Mouse (Mus musculus): ENCODE results near the gene Aldh8a1. TPM values are rescaled to one million over a fixed set of nuclear protein-coding genes. Genes with fewer than 3 reads are reported as not detected.

Aldh8a1 gene
- polyA plus RNA-seq, 1 experiment from 2014 or later, result 111 TPM

DNA sequence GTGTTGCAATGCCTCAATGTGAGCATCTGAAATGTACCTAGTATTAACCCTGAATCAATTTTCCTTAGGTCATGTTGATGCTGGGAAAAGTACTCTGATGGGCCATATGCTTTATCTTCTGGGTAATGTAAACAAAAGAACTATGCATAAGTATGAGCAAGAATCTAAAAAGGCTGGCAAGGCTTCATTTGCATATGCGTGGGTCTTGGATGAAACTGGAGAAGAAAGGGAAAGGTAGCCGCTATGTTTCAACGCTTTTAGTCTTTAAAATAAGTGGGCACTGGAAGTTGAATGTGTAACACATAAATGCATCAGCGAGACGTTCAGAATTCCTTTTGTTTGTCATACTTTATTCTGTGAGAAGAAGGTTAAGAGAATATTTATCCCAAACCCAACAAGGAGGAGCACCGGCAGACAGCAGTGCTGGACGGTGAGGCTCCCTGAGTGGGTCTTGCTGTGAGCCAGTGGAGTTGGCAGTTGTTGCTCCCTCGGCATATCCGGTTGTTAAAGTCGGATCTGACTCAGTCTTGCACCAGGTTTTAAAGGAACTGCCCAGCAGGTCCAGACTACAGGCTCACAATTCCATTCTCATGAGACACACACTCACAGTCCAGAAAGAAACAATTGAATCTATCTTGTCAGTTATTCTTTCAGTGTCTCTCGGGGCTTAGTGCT is 34.6 kb upstream of the Aldh8a1 start:
- no peak for DNase-seq
- no peak for ATAC-seq
- Histone ChIP-seq H3K4me1 (ENCODE audit: insufficient read depth) (no peaks in the 10 kb centered on the region), H3K27ac (ENCODE audit: low read depth) (0 out of 2 replicates have a peak overlapping the region, but pooled peaks have one; percentile 6), H3K9me3 (ENCODE audit: low read length) (no peaks in the 10 kb centered on the region), H3K9ac (replicated peaks) (no peak overlapping the region), H3K36me3 (replicated peaks; ENCODE audit: insufficient read depth, low read length) (peaks cover 57% of the 10 kb centered on the region), H3K4me2 (ENCODE audit: low read depth, low read length) (no peak overlapping the region), H3K4me3 (ENCODE audit: low read depth, low read length) (no peak overlapping the region), H3K27me3 (ENCODE audit: insufficient read depth, low read length) (no peaks in the 10 kb centered on the region)
- WGBS (ENCODE audit: insufficient replicate concordance), result 88% methylated on average over 11 of the region's 11 CpGs
- no peak for TF ChIP-seq CTCF (IDR thresholded peaks at IDR 0.05; ENCODE audit: low read depth)
- TF ChIP-seq EP300 (IDR thresholded peaks at IDR 0.05; ENCODE audit: low read depth), result no peak

DNA sequence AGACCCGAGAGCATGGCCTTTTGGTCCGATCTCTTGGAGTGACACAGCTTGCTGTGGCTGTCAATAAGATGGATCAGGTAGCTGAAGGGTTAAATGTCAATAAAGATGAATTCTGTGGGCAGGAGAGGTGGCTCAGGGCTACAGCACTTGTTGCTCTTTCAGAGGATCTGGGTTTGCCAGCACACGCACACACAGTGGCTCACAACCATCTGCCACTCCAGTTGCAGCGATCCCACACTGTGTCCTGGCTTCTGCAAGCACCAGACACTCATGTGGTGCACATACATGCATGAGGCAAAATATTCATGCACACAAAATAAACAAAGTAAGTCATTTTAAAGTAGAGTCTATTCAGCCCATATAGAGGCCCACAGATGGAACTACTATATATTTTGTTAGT is 29.8 kb upstream of the Aldh8a1 start:
- no peak for DNase-seq
- TF ChIP-seq CTCF (IDR thresholded peaks at IDR 0.05; ENCODE audit: low read depth) (no peak), EP300 (IDR thresholded peaks at IDR 0.05; ENCODE audit: low read depth) (no peak)
- WGBS (ENCODE audit: insufficient replicate concordance), result 91% methylated on average over 4 of the region's 4 CpGs

GRCm38 (mm10) chr10:21349449-21349848 is 27.6 kb upstream of the Aldh8a1 start:
- no peaks in the 10 kb centered on the region for H3K9me3 ChIP-seq (ENCODE audit: low read length)
- no peak overlapping the region for H3K4me2 ChIP-seq (ENCODE audit: low read depth, low read length)
- H3K27ac ChIP-seq (ENCODE audit: low read depth), result 0 out of 2 replicates have a peak overlapping the region, but pooled peaks have one; percentile 30
- H3K4me1 ChIP-seq (ENCODE audit: insufficient read depth), result peaks cover 9% of the 10 kb centered on the region; the same call in 1 of the 2 replicates
- no peak for ATAC-seq
- 82% methylated on average over 5 of the region's 5 CpGs for WGBS (ENCODE audit: insufficient replicate concordance)
- TF ChIP-seq CTCF (IDR thresholded peaks at IDR 0.05; ENCODE audit: low read depth), result no peak
- no peak for TF ChIP-seq EP300 (IDR thresholded peaks at IDR 0.05; ENCODE audit: low read depth)
- peaks cover 54% of the 10 kb centered on the region for H3K36me3 ChIP-seq (replicated peaks; ENCODE audit: insufficient read depth, low read length)
- H3K9ac ChIP-seq (replicated peaks), result no peak overlapping the region
- no peaks in the 10 kb centered on the region for H3K27me3 ChIP-seq (ENCODE audit: insufficient read depth, low read length)
- H3K4me3 ChIP-seq (ENCODE audit: low read depth, low read length), result no peak overlapping the region
- DNase-seq, result no peak

More for the DNA sequence above, 29.8 kb upstream of the Aldh8a1 start:
- Histone ChIP-seq H3K36me3 (replicated peaks; ENCODE audit: insufficient read depth, low read length) (peaks cover 49% of the 10 kb centered on the region), H3K27ac (ENCODE audit: low read depth) (no peak overlapping the region), H3K4me1 (ENCODE audit: insufficient read depth) (peaks cover 9% of the 10 kb centered on the region; the same call in 1 of the 2 replicates), H3K4me3 (ENCODE audit: low read depth, low read length) (no peak overlapping the region), H3K4me2 (ENCODE audit: low read depth, low read length) (no peak overlapping the region), H3K9ac (replicated peaks) (no peak overlapping the region), H3K27me3 (ENCODE audit: insufficient read depth, low read length) (no peaks in the 10 kb centered on the region), H3K9me3 (ENCODE audit: low read length) (no peaks in the 10 kb centered on the region)
- ATAC-seq, result no peak

GRCm38 (mm10) chr10:21349946-21350345 is 27.1 kb upstream of the Aldh8a1 start:
- WGBS (ENCODE audit: insufficient replicate concordance), result 76% methylated on average over 2 of the region's 2 CpGs
- no peaks in the 10 kb centered on the region for H3K27me3 ChIP-seq (ENCODE audit: insufficient read depth, low read length)
- peak overlapping the region; percentile 44; the same call in 1 of the 2 replicates for H3K27ac ChIP-seq (ENCODE audit: low read depth)
- TF ChIP-seq CTCF (IDR thresholded peaks at IDR 0.05; ENCODE audit: low read depth) (no peak), EP300 (IDR thresholded peaks at IDR 0.05; ENCODE audit: low read depth) (no peak)
- H3K4me1 ChIP-seq (ENCODE audit: insufficient read depth), result peaks cover 9% of the 10 kb centered on the region; the same call in 1 of the 2 replicates
- H3K4me2 ChIP-seq (ENCODE audit: low read depth, low read length), result no peak overlapping the region
- ATAC-seq (peak; percentile 70), DNase-seq (no peak)
- no peak overlapping the region for H3K9ac ChIP-seq (replicated peaks)
- H3K9me3 ChIP-seq (ENCODE audit: low read length), result no peaks in the 10 kb centered on the region
- H3K4me3 ChIP-seq (ENCODE audit: low read depth, low read length), result no peak overlapping the region
- peaks cover 56% of the 10 kb centered on the region for H3K36me3 ChIP-seq (replicated peaks; ENCODE audit: insufficient read depth, low read length)

DNA sequence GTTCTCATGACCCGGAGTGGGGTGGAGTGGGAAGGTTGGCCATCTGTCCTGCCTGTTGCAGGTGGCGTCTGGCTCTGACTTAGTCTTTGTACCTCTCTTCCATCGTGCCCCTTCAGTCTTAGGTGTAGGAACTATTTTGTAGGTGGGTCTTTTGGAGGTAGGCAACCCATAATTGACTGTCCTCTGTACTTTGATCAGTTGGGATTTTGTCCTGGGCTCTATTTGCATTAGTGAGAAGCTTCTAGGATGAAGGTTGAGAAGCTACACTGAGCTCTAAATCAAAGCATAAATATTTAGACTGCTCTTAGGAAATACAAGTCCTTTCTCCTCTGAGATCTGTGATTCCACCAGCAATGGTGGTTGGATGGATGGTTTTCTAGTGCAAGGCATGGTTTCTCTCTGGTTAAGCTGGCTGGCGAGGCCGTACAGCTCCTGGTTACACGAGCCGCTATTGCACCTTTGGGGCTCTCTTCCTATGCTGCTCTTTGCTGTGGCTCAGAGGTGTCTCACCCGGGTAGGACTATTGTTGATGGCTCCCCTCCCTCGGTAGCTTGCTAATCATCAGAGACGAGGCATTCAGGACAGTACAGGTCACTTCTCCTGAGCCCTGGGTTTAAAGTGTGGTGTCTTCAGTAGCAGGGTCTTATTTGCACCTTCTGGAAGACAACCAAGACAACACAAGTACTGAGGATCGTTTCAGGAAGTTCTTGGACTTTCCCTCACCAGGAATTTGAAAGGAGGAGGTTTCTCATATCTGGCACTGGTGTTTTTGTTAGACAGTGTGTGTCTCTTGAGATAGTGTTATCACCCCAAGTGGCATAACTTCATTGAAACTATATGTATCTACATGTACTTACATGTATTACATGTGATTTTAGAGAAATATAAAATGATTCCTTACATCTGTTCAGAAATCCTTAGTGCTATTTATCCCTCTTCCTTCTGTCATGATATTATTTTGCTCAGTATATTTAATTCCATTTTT is 26.3 kb upstream of the Aldh8a1 start:
- H3K27ac ChIP-seq (ENCODE audit: low read depth), result peak overlapping the region; percentile 44; the same call in 1 of the 2 replicates

GRCm38 (mm10) chr10:21351766-21352165 is 25.3 kb upstream of the Aldh8a1 start:
- Histone ChIP-seq H3K9ac (replicated peaks) (no peak overlapping the region), H3K27ac (ENCODE audit: low read depth) (no peak overlapping the region), H3K4me3 (ENCODE audit: low read depth, low read length) (no peak overlapping the region), H3K4me1 (ENCODE audit: insufficient read depth) (peaks cover 9% of the 10 kb centered on the region; the same call in 1 of the 2 replicates), H3K36me3 (replicated peaks; ENCODE audit: insufficient read depth, low read length) (peaks cover 60% of the 10 kb centered on the region), H3K27me3 (ENCODE audit: insufficient read depth, low read length) (no peaks in the 10 kb centered on the region), H3K9me3 (ENCODE audit: low read length) (no peaks in the 10 kb centered on the region), H3K4me2 (ENCODE audit: low read depth, low read length) (no peak overlapping the region)
- TF ChIP-seq EP300 (IDR thresholded peaks at IDR 0.05; ENCODE audit: low read depth) (no peak), CTCF (IDR thresholded peaks at IDR 0.05; ENCODE audit: low read depth) (no peak)
- no peak for ATAC-seq
- no peak for DNase-seq
- 86% methylated on average over 12 of the region's 12 CpGs for WGBS (ENCODE audit: insufficient replicate concordance)

More for the DNA sequence above, 26.3 kb upstream of the Aldh8a1 start:
- Histone ChIP-seq H3K4me2 (ENCODE audit: low read depth, low read length) (no peak overlapping the region), H3K4me1 (ENCODE audit: insufficient read depth) (peaks cover 9% of the 10 kb centered on the region; the same call in 1 of the 2 replicates), H3K27me3 (ENCODE audit: insufficient read depth, low read length) (no peaks in the 10 kb centered on the region), H3K36me3 (replicated peaks; ENCODE audit: insufficient read depth, low read length) (peaks cover 56% of the 10 kb centered on the region), H3K4me3 (ENCODE audit: low read depth, low read length) (no peak overlapping the region), H3K9ac (replicated peaks) (no peak overlapping the region), H3K9me3 (ENCODE audit: low read length) (no peaks in the 10 kb centered on the region)
- ATAC-seq, result peak; percentile 51; the same call in 1 of the 2 replicates
- DNase-seq, result no peak
- 80% methylated on average over 11 of the region's 11 CpGs for WGBS (ENCODE audit: insufficient replicate concordance)
- TF ChIP-seq EP300 (IDR thresholded peaks at IDR 0.05; ENCODE audit: low read depth), result no peak
- no peak for TF ChIP-seq CTCF (IDR thresholded peaks at IDR 0.05; ENCODE audit: low read depth)
